Mouse (Mus musculus): ENCODE results near the gene Cbx3.
A peak's percentile ranks its signal among the peaks of the same experiment; 100 is the strongest.

Cbx3 gene

DNA sequence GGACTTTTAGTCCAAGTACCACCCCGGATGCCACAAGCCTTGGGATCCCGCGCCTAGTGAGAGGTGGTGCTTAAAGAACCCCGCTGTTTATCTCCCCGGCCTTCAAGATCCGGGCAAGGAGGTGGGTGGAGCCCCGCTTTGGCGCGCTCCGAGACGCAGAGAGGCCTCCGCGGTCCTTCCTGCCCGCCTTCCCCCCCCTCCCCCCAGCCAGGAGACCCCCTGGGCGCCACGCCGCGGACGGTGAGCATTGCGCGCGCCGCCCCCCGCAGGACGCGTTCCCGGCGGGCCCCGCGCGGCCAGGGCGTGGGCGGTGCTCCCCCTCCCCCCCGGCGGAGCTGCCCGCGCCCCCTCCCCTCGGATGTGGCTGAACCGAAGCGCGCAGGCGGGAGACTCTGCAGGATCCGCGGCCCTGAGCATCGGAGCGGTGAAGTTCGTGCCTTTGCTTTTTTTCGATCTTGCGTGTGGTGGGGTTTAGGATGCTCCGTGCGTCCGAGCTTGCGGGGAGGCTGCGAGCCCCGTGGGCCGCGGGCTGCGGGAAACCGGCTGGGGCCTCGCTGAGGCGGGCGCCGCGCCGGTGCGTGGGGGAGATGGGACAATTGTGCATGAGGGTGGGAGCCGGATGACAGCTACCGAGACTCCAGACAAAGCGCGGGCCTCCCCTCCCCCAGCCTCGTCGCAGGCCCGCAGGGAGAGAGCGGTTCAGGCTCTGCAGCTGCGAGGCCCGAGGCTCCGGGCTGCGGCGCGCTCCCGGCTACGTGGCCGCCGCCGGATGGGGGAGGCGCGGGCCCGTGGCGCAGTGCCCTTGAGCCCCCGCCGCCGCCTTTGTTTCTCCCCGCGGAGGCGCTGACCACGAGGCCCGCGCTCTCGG lies at the start of gene Cbx3:
Cbx3 (plus strand) TSS at position 50 of the 868 bp plus-strand sequence.
- peak; percentile 58 for DNase-seq (ENCODE audit: low spot score)

DNA sequence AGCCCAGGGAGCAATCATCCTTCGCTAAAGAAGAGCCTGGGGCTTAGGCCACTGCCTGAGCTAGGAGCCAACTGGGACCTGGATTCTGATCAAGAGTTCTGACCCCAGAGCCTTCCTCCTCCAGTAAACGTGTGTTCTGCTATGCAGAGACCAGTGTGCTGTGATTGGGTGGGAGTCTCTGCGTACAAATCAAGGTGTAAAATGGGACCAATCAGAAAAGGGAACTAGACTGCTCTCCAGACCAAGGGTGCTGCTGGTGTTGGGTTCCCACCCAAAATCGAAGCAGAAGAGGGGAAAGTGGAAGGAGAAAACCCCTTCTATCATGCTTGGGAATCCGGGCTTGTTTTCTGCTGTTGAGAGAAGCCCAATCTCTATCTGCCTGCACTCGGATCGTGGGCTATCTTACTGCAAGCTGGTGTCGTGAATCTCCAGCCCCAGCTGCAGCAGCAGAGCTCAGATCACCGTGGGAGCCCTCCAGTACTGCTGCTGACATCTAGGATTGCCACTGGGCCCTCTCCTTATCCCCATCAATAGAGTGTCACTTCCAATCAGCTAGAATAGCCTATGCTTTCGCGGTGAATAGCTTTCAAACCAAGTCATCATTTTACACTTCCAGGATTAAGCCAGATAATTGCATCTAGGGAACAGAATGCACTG lies 46.6 kb upstream of the Cbx3 start:
- DNase-seq (ENCODE audit: low spot score): no peak

DNA sequence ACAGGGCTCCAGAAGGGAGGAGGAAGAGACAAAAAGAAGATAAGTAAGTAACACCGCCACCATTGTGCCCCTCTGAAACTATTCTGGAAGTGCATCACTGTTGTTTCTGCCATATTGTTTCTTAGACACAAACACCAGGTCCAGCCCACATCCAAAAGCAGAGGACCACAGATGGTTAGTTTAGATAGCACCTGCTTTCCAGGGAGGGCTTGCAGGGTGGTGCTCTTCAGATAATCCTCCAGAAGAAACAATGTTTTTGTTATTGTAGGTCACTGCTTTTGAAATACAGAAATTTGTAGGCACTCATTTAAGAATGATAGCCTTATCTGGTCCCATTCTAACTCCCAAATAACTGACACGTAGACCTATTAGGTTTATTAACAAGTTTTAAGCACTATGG lies 45.6 kb upstream of the Cbx3 start:
- DNase-seq (ENCODE audit: low spot score): no peak

DNA sequence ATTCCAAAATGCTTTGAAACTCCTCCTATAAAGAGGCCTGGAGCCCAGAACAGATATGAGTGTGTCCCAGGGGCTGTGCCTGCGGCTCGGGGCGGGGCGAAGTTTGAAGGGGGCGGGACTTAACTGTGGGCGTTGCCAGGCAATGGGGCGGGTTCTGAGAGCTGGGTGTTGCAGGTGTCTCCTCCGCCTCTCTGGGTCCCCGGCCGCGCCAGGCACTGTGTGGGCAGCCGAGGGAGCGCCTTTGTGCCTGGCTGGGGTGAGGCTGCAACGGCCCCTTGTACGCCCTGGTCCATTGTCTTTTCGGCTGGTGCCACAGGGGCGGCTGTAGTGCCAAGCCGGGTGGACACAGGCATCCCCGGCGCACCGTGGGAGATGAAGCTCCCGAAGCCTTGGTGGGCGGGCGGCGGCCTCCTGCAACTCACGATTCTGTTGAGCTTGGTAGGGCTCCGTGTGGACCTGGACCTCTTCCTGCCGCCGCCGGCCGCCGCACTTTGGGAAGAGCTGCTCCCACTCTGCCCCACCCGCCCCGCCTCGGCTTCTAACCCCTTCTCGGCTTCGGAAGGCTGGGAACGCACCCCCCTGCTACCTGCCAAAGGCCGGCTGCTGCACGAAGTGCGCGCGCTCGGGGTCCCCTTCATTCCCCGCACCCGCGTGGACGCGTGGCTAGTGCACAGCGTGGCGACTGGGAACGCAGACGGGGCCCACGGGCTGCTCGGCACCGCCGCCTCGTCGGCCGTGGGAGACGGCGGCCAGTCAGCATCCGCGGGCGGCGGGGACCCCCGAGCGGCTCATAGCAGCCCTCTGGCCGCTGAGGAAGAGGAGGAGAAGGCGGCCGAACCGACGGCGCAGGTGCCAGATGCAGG lies 37.4 kb upstream of the Cbx3 start, which contains the start of gene Nfe2l3:
Nfe2l3 (plus strand) TSS at position 136 of the 863 bp plus-strand sequence.
- no peak for DNase-seq (ENCODE audit: low spot score)

DNA sequence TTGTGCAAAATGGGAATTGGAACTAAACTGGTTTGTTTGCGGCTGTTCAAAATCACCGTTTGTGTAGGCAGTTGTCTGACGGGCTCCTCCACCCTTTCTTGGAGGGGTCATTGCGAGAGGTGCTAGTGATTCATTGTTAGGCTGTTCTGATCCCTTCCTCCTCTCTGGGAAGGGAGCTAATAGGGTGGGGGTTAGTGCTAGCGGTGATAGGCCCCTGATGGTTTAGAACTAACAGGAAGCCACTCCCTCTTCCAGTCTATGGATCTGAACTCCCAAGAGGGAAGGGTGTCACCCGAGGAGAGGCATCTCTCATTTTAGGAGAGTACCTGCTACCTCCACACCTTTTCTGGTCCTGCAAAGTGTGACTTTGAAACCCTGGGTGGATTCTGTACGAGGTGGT lies 35.9 kb upstream of the Cbx3 start:
- DNase-seq (ENCODE audit: low spot score): no peak

DNA sequence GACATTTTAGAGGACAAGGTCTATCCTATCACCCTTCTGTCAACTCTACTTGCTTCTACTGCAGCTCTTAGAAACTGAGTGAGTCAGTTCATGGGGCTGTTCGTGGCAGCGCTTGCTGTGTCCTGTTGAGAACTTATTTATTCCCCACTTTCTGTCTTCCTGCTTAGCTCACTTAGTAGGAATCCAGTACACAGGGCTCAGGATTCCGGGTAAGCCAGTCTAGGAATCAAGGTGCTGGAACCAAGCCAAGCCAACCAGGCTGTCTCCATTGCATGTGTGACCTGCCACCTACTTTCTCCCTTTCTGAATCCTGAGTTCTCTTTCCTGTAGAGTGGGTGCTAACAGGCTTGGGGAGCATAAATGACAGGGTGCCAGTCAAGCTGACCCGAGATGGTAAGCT lies 32.5 kb upstream of the Cbx3 start:
- DNase-seq (ENCODE audit: low spot score): peak; percentile 81

DNA sequence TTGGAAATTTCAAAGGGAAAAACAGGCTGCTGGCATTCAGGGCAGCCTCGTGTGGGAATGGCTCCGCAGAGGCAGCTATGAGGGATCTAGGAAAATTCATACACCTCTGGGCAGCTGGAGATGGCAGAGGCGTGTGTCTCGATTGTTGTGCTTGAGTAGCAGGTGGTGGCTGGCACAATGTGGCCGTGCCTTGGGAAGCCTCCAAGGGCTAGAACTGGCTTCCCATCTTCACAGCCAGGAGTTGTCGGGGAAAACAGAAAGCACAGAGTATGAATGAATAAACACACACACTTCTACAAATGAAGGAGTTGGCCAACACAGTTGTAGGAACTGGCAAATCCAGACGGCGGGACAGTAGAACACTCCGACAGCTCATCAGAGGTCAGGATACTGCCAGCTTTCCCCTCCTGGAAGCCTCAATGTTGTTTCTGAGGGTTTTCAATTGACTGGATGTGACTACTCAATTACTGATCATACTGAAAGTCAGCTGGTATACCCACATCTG lies 31.3 kb upstream of the Cbx3 start:
- no peak for DNase-seq (ENCODE audit: low spot score)

DNA sequence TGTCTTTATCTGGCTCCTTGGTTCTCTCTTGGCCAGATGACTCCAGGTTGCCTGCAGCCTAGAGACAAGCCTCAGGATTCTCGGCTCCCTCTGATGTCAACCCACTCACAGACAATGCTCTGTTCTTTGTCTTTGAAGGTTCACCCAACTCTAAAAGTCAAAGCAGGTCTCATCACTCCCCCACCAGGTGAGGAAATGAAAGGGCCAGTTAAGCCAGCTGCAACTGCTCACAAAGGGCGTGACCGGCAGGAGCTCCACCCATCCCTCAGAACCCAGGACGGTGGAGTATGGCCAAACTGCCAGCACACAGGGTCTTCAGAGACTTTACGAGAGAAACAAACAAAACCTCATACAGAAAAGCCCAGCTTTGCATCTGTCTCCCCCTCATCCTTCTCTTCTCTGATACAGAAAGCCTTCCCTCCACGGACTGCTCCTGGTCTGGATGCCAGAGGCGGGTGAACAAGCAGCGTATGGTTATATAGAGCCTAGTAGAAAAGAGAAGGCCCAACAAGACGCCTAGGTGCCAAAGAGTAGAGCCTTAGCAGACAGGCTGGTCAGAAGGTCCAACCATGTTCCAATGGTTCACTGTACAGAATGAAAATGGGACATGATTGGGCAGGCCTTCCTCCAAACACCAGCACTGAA lies 27.8 kb upstream of the Cbx3 start:
- no peak for DNase-seq (ENCODE audit: low spot score)

DNA sequence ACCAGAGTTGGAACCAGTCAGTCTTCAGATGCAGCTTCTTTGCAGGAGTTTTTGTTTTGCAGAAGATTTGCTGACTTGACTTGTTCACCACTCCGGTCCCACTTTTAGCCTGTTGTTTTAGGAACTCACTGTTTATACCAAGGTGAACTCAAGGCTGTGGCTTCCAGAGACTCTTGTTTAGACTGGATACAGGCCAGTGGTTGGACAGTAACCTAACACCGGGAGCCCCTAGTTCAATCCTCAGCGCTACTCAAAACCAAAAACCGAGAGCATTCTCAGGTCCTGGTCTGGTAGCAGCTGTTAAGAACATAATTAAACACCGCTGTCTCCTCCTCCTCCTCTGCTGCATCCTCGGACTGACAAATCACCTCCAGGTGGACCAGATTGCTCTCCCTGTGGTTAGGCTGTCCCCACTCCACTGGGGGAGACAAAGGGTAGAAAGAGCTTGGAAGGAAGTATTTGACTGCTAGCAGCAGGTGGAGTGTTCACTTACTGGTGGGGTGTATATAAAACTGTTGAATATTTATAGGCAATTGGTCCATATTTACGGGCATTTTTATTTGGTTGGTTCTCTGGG lies 17.1 kb upstream of the Cbx3 start:
- no peak for DNase-seq (ENCODE audit: low spot score)

DNA sequence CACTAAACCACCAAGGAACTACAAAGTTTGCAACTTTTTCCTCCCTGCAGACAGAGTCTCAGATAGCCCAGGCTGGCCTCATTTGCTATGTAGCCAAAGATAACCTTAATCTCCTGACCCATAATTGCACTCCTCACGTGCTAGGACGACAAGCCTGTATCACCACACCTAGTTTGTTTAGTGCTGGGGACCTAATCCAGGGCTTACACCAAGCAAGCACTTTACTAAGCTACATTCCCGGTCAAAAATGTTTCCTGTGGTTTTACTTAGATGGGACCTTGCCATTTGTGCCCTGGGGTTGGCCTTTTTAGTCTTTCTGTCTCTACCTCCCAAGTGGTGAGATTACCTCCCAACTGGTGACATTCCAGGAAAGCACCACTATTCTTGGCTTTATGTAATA lies 15.2 kb upstream of the Cbx3 start:
- DNase-seq (ENCODE audit: low spot score): no peak

DNA sequence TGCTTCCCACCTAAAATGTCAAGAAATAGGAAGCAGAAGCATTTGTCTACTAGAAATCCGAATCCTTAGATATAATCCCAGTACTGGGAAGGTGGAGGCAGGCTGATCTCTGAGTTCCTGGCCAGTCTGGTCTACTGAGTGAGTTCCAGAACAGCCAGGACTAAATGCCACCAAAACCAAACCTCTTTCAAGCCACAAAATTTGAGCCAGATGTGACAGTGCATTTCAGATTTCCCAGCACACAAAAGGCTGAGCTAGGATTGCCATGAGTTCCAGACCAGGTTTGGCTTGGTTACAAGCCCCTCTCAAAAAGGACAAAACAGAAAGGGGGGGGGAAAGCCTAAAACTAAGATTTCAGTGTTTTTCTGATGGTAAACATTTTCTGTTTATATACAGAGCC lies 14.0 kb upstream of the Cbx3 start:
- DNase-seq (ENCODE audit: low spot score): no peak

DNA sequence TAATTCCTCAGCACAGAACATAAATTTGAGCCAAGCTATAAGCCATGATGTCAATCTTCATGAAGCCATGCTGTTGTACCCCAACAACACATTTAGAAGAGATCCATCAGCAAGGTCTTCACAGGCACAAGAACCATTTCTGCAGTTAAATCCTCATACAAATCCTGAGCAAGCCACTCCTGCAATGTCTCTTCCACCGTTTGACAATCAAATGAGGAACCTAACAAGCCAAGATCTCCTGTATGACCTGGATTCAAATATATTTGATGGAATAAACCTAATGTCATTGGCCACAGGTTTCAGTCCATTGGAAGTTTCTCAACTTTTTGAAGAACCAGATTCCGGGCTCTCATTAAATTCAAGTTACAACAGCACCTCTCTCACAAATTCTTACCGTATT lies 12.9 kb upstream of the Cbx3 start:
- DNase-seq (ENCODE audit: low spot score): no peak

DNA sequence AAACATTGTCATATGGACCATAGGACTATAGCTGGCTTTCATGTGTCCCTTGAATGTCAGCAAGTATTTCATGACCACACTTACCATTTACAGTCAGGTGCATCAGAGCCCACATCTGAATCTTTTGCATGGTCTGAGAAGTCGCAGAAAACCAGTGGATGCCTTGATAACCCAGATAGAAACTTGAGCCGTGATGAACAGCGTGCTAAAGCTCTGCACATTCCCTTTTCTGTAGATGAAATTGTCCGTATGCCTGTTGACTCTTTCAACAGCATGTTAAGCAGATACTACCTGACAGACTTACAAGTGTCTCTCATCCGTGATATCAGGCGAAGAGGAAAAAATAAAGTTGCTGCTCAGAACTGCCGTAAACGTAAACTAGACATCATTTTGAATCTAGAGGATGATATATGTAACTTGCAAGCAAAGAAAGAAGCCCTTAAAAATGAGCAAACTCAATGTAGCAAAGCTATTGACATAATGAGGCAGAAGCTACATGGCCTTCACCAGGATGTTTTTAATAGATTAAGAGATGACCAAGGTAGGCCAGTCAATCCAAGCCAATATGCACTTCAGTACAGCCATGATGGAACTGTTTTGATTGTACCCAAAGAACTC lies 12.3 kb upstream of the Cbx3 start:
- no peak for DNase-seq (ENCODE audit: low spot score)

DNA sequence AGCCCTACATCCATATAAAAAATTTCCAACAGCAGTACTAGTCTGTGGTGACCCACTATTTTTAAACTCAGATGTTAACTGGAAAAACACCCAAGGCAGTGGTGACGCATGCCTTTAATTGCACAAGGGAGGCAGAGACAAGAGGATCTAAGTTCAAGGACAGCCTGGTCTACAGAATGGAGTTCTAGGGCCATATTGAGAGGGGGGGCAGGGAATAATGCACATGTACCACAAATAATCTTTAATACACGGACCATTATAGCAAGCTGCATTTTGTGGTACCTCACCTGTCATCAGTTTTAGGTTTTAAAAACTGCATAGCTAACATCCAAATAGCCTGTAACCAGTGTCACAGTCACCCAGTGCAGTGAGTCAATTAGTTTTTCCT lies 11.2 kb upstream of the Cbx3 start:
- DNase-seq (ENCODE audit: low spot score): peak; percentile 47

DNA sequence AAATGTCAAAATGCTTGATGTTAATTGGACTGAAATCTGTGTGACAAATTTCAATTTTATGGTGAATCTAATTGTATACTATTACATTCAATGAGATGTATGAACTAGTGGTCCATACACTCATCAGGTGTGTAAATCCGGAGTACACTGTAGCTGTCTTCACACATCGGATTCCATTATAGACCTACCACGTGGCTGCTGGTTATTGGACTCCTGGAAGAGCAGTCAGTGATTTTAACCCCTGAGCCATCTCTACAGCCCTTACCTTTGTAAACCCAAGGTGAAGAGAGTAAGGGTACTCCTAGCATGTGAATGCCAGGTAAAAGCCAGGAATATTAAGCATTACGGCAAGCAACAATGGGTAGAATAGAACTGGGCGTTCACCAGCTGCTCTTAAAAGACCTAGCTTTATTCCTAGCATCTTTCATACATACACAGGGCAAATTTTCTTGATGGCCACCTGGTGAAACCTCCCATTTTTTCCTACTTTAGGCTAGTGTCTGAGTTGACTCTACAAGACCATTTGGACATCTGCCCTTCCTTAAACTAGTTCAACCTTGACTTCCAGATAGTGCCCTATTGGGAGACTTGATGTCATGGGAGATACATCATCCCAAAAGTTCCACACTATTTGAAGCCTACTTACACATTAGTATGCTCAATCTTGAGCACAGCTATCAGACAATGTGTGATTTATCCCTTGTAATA lies 10.7 kb upstream of the Cbx3 start:
- DNase-seq (ENCODE audit: low spot score): peak; percentile 52

DNA sequence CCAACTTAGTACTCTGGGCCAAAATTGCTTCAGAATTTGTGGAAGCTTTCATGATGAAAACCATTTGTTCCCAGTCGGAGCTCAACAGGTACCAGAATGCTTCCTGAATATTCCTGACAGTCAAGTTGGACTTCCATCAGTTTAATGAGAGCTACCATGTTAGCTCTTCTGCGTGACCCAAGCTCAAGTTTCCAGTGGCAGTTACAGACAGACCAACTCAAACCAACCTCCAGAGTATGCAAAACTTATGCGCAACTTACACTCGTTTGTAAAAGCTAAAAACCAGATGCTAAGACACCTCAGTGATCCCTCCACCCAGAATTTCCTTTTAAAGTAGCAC lies 10.2 kb upstream of the Cbx3 start:
- DNase-seq (ENCODE audit: low spot score): no peak

DNA sequence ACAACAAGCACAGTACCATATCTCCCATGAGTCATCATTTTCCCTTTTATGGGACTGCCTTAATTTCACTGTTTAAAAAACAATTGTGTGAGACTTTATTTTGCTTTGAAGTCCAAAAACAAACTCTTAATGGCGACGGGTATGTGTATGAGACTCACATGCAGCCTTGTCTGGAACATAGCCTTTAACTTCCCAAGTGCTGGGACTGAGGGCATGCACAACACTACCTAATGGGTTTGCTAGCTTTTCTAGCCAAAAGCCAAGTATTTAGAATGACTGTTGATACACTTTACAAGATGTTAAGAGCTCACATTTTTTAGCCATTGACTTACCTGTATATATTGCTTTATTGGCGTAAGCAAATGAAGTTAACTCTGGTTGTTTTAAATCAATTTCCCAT lies 9.8 kb upstream of the Cbx3 start:
- DNase-seq (ENCODE audit: low spot score): no peak

DNA sequence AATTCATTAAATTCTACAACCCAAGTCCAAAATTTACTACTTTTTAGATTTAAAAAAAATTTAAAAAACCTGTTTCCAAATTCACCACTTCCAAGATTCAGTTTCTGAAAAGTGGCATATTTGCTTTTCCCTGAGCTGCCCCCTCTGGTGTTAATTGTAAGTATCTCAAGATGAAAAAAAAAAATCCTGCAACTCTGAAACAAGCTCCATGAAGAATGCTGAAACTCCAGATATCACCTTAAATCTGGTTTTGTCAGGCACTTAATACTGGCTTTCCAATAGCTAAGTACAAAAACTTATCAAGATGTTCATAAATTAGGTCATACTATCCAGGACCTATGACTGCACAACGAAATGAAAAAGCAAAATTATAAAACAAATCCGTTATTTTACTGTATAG lies 2.5 kb upstream of the Cbx3 start:
- peak; percentile 77 for DNase-seq (ENCODE audit: low spot score)

DNA sequence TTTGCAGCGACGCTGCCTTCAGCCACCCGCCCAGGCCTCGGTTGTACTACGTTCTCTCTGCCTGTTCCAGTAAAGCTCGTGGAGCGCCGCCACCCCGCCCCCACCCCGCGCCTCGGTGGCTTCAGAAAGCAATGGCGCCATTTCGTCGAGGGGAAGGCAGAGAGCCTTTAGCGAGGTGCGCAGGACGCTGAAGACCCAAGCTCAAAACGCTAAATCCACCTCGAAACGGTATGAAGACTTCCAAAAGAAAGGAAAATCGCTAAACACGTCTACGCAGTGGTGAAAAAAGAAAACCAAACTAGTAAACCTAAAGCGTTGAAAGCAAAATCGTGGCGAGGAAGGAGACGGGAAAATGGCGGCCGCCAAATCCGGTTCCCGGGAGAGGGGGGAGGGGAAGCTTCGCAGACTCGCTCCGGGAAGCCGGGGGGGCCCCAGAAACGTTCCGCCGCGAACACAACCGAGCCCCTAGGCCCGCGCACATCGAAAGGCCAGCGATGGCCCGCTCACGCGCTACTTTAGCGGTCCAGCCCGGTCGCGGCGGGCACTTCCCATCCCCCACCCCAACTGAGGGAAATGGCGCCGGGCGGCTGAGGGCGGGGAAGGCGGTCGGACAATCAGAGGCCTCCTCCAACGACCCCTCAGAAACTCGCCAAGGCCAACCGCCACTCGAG lies 1.1 kb upstream of the Cbx3 start:
- peak; percentile 91 for DNase-seq (ENCODE audit: low spot score)

DNA sequence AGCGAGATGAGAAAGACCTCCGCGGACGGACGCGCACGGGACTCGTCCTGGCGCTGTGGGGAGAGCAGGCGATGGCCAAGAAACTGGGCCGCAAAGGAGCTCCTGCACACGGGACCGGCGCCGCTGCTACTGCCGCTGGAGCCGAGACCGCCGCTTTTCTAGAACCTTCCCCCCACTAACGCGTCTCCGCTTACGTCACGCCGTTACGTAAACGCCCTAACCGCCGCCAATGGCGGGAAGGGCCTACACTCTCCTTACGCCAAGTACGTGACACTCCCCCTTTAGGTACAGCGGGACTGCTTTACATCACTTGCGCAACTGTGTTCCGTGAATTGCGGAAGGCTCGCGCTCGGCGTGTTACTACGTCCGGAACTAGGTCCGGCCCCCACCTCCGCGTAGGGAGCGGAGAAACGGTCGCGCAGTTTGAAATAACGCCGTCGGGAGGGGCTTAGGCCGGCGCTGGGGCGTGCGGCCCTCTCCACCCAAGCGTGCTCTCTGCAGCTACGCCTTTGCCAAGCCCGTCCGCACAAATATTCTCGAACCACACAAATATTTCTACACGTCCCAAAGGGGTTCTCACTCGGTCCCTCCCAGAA lies 347 bp upstream of the Cbx3 start, which contains the start of gene Hnrnpa2b1:
Hnrnpa2b1 (minus strand) TSS at position 180 of the 596 bp plus-strand sequence.
- peak; percentile 100 for DNase-seq (ENCODE audit: low spot score)
